Mouse (Mus musculus) embryo, embryonic 10 days (tissue): ENCODE data around the gene Zfp28.

Experiments
- DNase-seq: peaks from one replicate; pipeline ENCODE4 v3.0.0-alpha.2; 2015; ENCODE audit warnings: low spot score

Gene Zfp28

GRCm38 (mm10) chr7:6397996-6398975 is 15.2 kb downstream of the Zfp28 start, which contains the start of gene Smim17:
Gene Smim17, plus strand, starts transcription at chr7:6398715.
- peak; percentile 82 for DNase-seq

- DNase-seq: peak; percentile 99
Measured at GRCm38 (mm10) chr7:6410043-6410442, 26.9 kb downstream of the Zfp28 start, which contains the start of gene Gm20715. Gene Gm20715, plus strand, starts transcription at chr7:6410277.

GRCm38 (mm10) chr7:6414626-6415441 is 31.7 kb downstream of the Zfp28 start:
- DNase-seq: no peak

GRCm38 (mm10) chr7:6415442-6415787 is 32.3 kb downstream of the Zfp28 start:
- no peak for DNase-seq

- DNase-seq: no peak
Measured at GRCm38 (mm10) chr7:6419894-6420293, 36.8 kb downstream of the Zfp28 start.

- DNase-seq: no peak
Measured at GRCm38 (mm10) chr7:6429381-6429780, 46.3 kb downstream of the Zfp28 start.

GRCm38 (mm10) chr7:6430342-6430741 is 47.2 kb downstream of the Zfp28 start:
- DNase-seq: peak; percentile 28

- no peak for DNase-seq
Measured at GRCm38 (mm10) chr7:6438388-6438787, 55.3 kb downstream of the Zfp28 start, which contains the start of gene Olfr1344. Gene Olfr1344, plus strand, starts transcription at chr7:6438688.

GRCm38 (mm10) chr7:6441173-6441572 is 58.1 kb downstream of the Zfp28 start:
- DNase-seq: no peak
